Mouse (Mus musculus) kidney, embryonic 16.5 days (tissue): ENCODE results near the gene Tgm2. TPM values are rescaled to one million over a fixed set of nuclear protein-coding genes. Genes with fewer than 3 reads are reported as not detected.

Experiments used
- ATAC-seq: fragments of 200-750 bp; cut with Nextera tagmentation; 2 replicates; pipeline ENCODE4 v1.8.0; 2017; ENCODE audit warnings: moderate TSS enrichment; ENCODE audit not compliant: low FRiP score, low TSS enrichment
- H3K27ac ChIP-seq: fragments of 300-500 bp; sonication (generic); 2 replicates; pipeline ENCODE4 v1.5.1; 2014; ENCODE audit warnings: low read length
- H3K27me3 ChIP-seq: fragments of 300-500 bp; sonication (generic); 2 replicates; pipeline ENCODE4 v1.6.1; 2014; ENCODE audit warnings: low read length, control low read depth, mixed read lengths; ENCODE audit not compliant: insufficient read depth
- H3K36me3 ChIP-seq: fragments of 300-500 bp; sonication (generic); 2 replicates; pipeline ENCODE4 v1.6.1; 2014; ENCODE audit warnings: low read length, control low read depth, mixed read lengths; ENCODE audit not compliant: insufficient read depth
- H3K4me1 ChIP-seq: fragments of 300-500 bp; sonication (generic); 2 replicates; pipeline ENCODE4 v1.6.1; 2014; ENCODE audit warnings: low read length, control low read depth, mixed read lengths; ENCODE audit not compliant: insufficient read depth
- H3K4me2 ChIP-seq: fragments of 300-500 bp; sonication (generic); replicated peaks from 2 replicates; pipeline ENCODE4 v1.6.1; 2014; ENCODE audit warnings: low read depth, low read length
- H3K4me3 ChIP-seq: fragments of 300-500 bp; sonication (generic); 2 replicates; pipeline ENCODE4 v1.5.1; 2014; ENCODE audit warnings: mild to moderate bottlenecking, low read length
- H3K9ac ChIP-seq: fragments of 300-500 bp; sonication (generic); replicated peaks from 2 replicates; pipeline ENCODE4 v1.6.1; 2014; ENCODE audit warnings: low read length
- H3K9me3 ChIP-seq: fragments of 300-500 bp; sonication (generic); 2 replicates; pipeline ENCODE4 v1.6.1; 2016; ENCODE audit warnings: low read length, control low read depth
- WGBS: fragments of 180-500 bp; shearing (Covaris S2); extraction: QIAGEN DNeasy Blood & Tissue Kit; methylation state at CpG from one replicate; pipeline ENCODE4 v1.1.7; 2014; 5-methylcytosine and 5-hydroxymethylcytosine counted together
- polyA plus RNA-seq: library from polyadenylated mRNA; unstranded; fragments of >200 nt; fragmentation: Nextera tagmentation; extraction: Ambion mirVana; gene quantifications from 2 replicates; pipeline ENCODE4 v1.2.1, GENCODE M21; 2015

The Tgm2 gene
- polyA plus RNA-seq, 1 experiment from 2014 or later = 48.3 TPM

- Histone ChIP-seq H3K27ac (no peak overlapping the region), H3K4me1 (peaks cover 5% of the 10 kb centered on the region; the same call in 1 of the 2 replicates), H3K4me3 (no peak overlapping the region), H3K4me2 (no peak overlapping the region), H3K36me3 (peaks cover 35% of the 10 kb centered on the region), H3K27me3 (no peaks in the 10 kb centered on the region), H3K9me3 (no peaks in the 10 kb centered on the region), H3K9ac (no peak overlapping the region)
- 66% methylated on average over 3 of the region's 3 CpGs for WGBS
- no peak for ATAC-seq
Measured at GRCm38 (mm10) chr2:158070885-158071632, 75.2 kb downstream of the Tgm2 start.

- no peaks in the 10 kb centered on the region for H3K27me3 ChIP-seq
- peaks cover 5% of the 10 kb centered on the region; the same call in 1 of the 2 replicates for H3K4me1 ChIP-seq
- H3K4me3 ChIP-seq = no peak overlapping the region
- ATAC-seq = no peak
- H3K36me3 ChIP-seq = peaks cover 26% of the 10 kb centered on the region
- H3K9me3 ChIP-seq = no peaks in the 10 kb centered on the region
- no peak overlapping the region for H3K4me2 ChIP-seq
- no peak overlapping the region for H3K27ac ChIP-seq
- no peak overlapping the region for H3K9ac ChIP-seq
Measured at GRCm38 (mm10) chr2:158068444-158068971, 77.7 kb downstream of the Tgm2 start.

- Histone ChIP-seq H3K4me2 (no peak overlapping the region), H3K36me3 (peaks cover 29% of the 10 kb centered on the region), H3K9me3 (no peaks in the 10 kb centered on the region), H3K4me1 (peaks cover 5% of the 10 kb centered on the region; the same call in 1 of the 2 replicates), H3K9ac (no peak overlapping the region), H3K27me3 (no peaks in the 10 kb centered on the region), H3K27ac (no peak overlapping the region), H3K4me3 (no peak overlapping the region)
- 96% methylated on average over 5 of the region's 5 CpGs for WGBS
- ATAC-seq = no peak
Measured at GRCm38 (mm10) chr2:158067260-158067824, 78.9 kb downstream of the Tgm2 start.

- Histone ChIP-seq H3K36me3 (peaks cover 34% of the 10 kb centered on the region), H3K4me1 (peaks cover 5% of the 10 kb centered on the region; the same call in 1 of the 2 replicates), H3K9me3 (no peaks in the 10 kb centered on the region), H3K9ac (no peak overlapping the region), H3K27me3 (no peaks in the 10 kb centered on the region), H3K27ac (no peak overlapping the region), H3K4me2 (no peak overlapping the region), H3K4me3 (no peak overlapping the region)
- no peak for ATAC-seq
Measured at GRCm38 (mm10) chr2:158066456-158066855, 79.8 kb downstream of the Tgm2 start.

Other genes starting within 250 kb of the Tgm2 start
- gene Vstm2l, start 231.8 kb downstream of the Tgm2 start, polyA plus RNA-seq = 0.21 and 0.22 TPM in 2 replicates
- gene Tti1, start 118.0 kb downstream of the Tgm2 start, polyA plus RNA-seq = 30.1 and 33.6 TPM in 2 replicates
- gene Rprd1b, start 117.9 kb downstream of the Tgm2 start, polyA plus RNA-seq = 44.1 and 49.3 TPM in 2 replicates
- gene D630003M21Rik, start 82.8 kb upstream of the Tgm2 start, polyA plus RNA-seq = 8.3 and 9.0 TPM in 2 replicates
- gene Bpi, start 111.7 kb upstream of the Tgm2 start, polyA plus RNA-seq = 0.18 TPM in 1 of 2 replicates, not detected in the other
- 31.0 and 34.5 TPM in 2 replicates for gene Lbp, start 160.1 kb upstream of the Tgm2 start, polyA plus RNA-seq
- gene Snhg11, start 229.2 kb upstream of the Tgm2 start, polyA plus RNA-seq = 3.4 and 8.9 TPM in 2 replicates